Mouse (Mus musculus) lung, postnatal 0 days (tissue): ENCODE results near the gene Plekha5.

Experiments used
- CTCF ChIP-seq: IDR thresholded peaks from 2 replicates; pipeline ENCODE4 v1.5.1; 2016; ENCODE audit warnings: antibody characterized with exemption, mild to moderate bottlenecking
- EP300 ChIP-seq: IDR thresholded peaks from 2 replicates; pipeline ENCODE4 v1.6.1; 2016; ENCODE audit warnings: antibody characterized with exemption, mild to moderate bottlenecking, control low read depth

DNA sequence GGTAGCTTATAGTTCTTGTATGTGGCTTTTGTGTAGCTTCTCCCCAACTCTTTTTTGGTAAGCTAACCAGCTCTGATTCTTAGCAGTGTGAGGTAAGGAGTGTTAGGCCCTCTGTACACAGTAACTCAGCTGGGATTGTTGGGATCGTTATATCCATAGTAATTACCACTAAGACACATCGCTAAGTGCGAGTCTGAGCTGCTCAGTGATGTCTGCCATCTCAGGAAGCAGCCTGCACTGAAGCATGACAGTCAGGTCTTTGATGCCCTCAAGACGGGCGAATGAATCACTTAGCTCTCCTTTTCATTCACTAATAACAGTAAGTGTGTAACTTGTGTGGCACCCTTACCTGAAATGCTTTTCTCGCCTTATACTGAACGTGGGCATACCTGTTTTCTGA is 36.5 kb downstream of the Plekha5 start:
- TF ChIP-seq CTCF (no peak), EP300 (no peak)
